Mouse (Mus musculus): ENCODE measurements around the gene St6galnac3. TPM values are rescaled to one million over a fixed set of nuclear protein-coding genes. Genes with fewer than 3 reads are reported as not detected.
A peak's percentile ranks its signal among the peaks of the same experiment; 100 is the strongest.

Gene St6galnac3
- polyA plus RNA-seq, 1 experiment, result 15.6 TPM

GRCm38 (mm10) chr3:153664696-153665095 lies 60.3 kb downstream of the St6galnac3 start:
- DNase-seq (ENCODE audit: low read depth), result no peak
- TF ChIP-seq CTCF (IDR thresholded peaks at IDR 0.05; ENCODE audit: borderline replicate concordance, extremely low read depth, insufficient read depth, insufficient read length) (no peak), POLR2A (IDR thresholded peaks at IDR 0.05; ENCODE audit: borderline replicate concordance, extremely low read depth, insufficient read depth, insufficient read length, poor library complexity, severe bottlenecking) (no peak)

DNA sequence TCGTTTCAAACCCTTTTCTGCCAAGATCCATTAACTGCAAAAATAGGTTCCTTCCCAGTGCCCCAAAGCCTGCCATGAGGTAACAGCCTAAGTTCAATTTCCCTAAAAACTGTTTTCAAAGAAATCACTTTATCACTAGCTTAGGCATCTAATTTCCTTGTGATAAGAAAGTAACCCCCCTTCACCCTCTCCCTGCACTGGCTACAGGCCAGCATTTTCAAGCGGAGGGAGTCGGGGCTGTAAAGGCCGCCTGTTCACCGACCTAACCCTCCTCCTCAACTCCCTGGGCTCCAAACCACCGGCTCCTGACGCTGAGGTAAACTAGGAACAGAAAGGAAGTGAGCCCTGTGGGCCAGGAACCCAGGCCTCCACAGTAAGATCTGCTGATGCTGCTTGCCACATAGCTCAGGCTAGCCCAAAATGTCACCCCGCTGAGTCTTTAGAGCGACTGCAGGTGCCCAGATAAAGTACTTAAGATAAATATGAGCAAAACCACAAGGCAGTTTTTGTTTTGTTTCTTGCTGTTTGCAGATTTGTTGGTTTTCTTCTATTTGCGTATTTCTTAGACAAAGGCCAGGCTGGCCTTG lies 61.0 kb downstream of the St6galnac3 start:
- TF ChIP-seq CTCF (IDR thresholded peaks at IDR 0.05; ENCODE audit: borderline replicate concordance, extremely low read depth, insufficient read depth, insufficient read length) (no peak), POLR2A (IDR thresholded peaks at IDR 0.05; ENCODE audit: borderline replicate concordance, extremely low read depth, insufficient read depth, insufficient read length, poor library complexity, severe bottlenecking) (no peak)
- DNase-seq (ENCODE audit: low read depth), result no peak

- DNase-seq (ENCODE audit: low read depth), result no peak
- TF ChIP-seq CTCF (IDR thresholded peaks at IDR 0.05; ENCODE audit: borderline replicate concordance, extremely low read depth, insufficient read depth, insufficient read length) (no peak), POLR2A (IDR thresholded peaks at IDR 0.05; ENCODE audit: borderline replicate concordance, extremely low read depth, insufficient read depth, insufficient read length, poor library complexity, severe bottlenecking) (no peak)
Observed at GRCm38 (mm10) chr3:153662796-153663195, 62.2 kb downstream of the St6galnac3 start.

DNA sequence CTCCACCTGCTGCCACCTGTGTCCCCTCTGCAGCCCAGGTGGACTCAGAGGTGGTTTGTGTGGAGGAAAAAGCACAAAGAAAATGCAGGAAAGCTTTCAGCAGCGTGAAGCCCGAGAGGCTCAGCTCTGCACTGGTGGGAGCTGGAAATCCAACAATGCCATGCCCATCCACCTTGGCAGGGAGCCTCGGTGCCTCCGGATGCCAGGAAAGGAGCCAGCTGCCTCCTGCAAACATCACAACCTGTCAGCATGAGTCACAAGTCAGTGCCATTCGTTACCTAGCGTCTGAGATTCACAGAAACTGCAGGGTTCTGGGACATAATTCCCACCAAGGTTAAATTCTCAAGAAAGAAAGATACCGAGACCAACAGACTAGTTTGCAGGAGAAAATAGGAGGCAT lies 63.0 kb downstream of the St6galnac3 start:
- DNase-seq (ENCODE audit: low read depth), result peak; percentile 79
- TF ChIP-seq CTCF (IDR thresholded peaks at IDR 0.05; ENCODE audit: borderline replicate concordance, extremely low read depth, insufficient read depth, insufficient read length), result no peak

DNA sequence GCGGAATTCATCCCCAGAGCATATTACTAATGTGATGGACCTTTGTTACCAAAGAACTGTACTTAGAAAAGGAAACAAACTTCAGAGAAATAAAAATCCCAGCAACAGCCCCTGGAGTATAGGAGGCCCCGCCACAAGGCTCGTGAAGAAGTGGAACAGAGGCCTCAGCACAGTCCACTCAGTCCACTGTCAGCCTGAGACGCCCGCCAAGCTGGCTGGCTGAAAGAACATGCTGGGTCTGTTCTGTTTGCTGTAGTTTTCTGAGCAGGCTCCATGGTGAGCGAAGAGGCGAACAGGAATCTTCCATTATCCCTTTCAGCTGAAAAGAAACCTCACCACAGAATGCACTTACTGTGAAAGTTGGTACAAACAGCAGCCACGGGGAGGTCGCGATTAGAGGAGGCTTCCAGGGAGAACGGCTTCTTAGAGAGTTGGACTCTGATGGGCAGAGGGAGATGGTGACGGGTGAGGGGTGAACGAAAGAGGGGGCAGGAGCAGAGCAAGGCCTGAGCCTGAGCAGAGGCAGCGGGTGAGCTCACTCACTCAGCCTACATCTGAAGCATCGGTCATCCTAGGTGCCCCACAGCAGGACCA lies 65.3 kb downstream of the St6galnac3 start:
- DNase-seq (ENCODE audit: low read depth), result peak; percentile 72
- TF ChIP-seq POLR2A (IDR thresholded peaks at IDR 0.05; ENCODE audit: borderline replicate concordance, extremely low read depth, insufficient read depth, insufficient read length, poor library complexity, severe bottlenecking), result no peak
- no peak for TF ChIP-seq CTCF (IDR thresholded peaks at IDR 0.05; ENCODE audit: borderline replicate concordance, extremely low read depth, insufficient read depth, insufficient read length)

DNA sequence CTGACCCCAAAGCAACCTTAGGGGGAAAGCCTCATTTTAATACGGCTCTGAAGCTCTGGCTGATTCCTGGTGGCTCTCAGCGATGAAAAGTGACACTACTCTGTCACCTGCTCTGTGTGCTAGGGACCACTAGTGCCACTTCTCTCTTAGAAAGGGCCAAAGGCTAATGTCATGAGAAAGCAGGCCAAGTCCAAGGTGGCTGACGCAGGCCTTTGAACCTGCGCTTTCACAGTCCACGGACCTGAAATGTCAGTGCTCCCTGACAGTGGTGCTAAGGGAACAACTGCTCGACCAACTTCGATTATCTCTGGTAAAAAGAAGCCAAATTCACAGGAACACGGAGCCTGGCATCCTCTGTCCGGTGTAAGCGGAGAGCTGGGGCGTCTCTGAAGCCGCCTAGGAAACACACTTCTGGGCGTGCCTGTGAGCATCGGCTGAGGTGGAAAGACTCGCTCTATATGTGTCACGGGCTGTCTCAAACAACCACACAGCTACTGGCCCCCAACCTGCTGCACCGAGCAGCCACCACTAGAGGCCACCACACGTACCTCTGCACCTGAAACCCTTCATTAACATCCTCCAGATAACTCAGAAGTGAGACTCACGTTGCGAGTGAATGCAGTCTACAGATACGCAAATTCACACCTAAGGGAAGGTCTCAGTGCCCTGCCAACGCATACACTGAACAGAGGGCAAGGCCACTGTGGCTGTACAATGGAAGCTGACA lies 66.8 kb downstream of the St6galnac3 start:
- TF ChIP-seq CTCF (IDR thresholded peaks at IDR 0.05; ENCODE audit: borderline replicate concordance, extremely low read depth, insufficient read depth, insufficient read length), result peak; percentile 81
- TF ChIP-seq POLR2A (IDR thresholded peaks at IDR 0.05; ENCODE audit: borderline replicate concordance, extremely low read depth, insufficient read depth, insufficient read length, poor library complexity, severe bottlenecking), result no peak
- DNase-seq (ENCODE audit: low read depth), result peak; percentile 67

- DNase-seq (ENCODE audit: low read depth), result peak; percentile 87
- no peak for TF ChIP-seq POLR2A (IDR thresholded peaks at IDR 0.05; ENCODE audit: borderline replicate concordance, extremely low read depth, insufficient read depth, insufficient read length, poor library complexity, severe bottlenecking)
- TF ChIP-seq CTCF (IDR thresholded peaks at IDR 0.05; ENCODE audit: borderline replicate concordance, extremely low read depth, insufficient read depth, insufficient read length), result peak; percentile 71
Observed at GRCm38 (mm10) chr3:153655071-153655470, 69.9 kb downstream of the St6galnac3 start.

GRCm38 (mm10) chr3:153652850-153653249 lies 72.1 kb downstream of the St6galnac3 start:
- DNase-seq (ENCODE audit: low read depth), result no peak
- no peak for TF ChIP-seq CTCF (IDR thresholded peaks at IDR 0.05; ENCODE audit: borderline replicate concordance, extremely low read depth, insufficient read depth, insufficient read length)
- no peak for TF ChIP-seq POLR2A (IDR thresholded peaks at IDR 0.05; ENCODE audit: borderline replicate concordance, extremely low read depth, insufficient read depth, insufficient read length, poor library complexity, severe bottlenecking)

DNA sequence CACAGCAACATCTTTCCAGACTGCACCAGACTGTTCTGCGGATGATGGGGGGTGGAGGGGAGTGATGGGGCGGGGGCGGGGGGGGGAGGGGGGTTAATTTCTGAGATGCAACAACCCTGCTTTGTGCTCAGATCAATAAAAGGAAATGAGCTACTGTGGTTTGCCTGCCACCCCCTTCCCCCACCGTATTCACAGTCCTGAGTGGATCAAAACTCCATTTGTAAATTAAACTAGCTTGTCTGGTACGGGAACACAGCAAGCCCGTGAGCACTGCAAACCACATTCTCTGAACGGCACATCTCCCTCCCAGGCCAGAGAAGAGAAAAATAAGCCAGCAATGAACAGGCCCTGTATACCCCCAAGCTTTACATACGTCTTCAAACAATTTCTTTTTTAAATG lies 76.3 kb downstream of the St6galnac3 start:
- TF ChIP-seq CTCF (IDR thresholded peaks at IDR 0.05; ENCODE audit: borderline replicate concordance, extremely low read depth, insufficient read depth, insufficient read length) (no peak), POLR2A (IDR thresholded peaks at IDR 0.05; ENCODE audit: borderline replicate concordance, extremely low read depth, insufficient read depth, insufficient read length, poor library complexity, severe bottlenecking) (no peak)
- DNase-seq (ENCODE audit: low read depth), result no peak

- TF ChIP-seq POLR2A (IDR thresholded peaks at IDR 0.05; ENCODE audit: borderline replicate concordance, extremely low read depth, insufficient read depth, insufficient read length, poor library complexity, severe bottlenecking), result no peak
- TF ChIP-seq CTCF (IDR thresholded peaks at IDR 0.05; ENCODE audit: borderline replicate concordance, extremely low read depth, insufficient read depth, insufficient read length), result no peak
- no peak for DNase-seq (ENCODE audit: low read depth)
Observed at GRCm38 (mm10) chr3:153645803-153646202, 79.2 kb downstream of the St6galnac3 start.

DNA sequence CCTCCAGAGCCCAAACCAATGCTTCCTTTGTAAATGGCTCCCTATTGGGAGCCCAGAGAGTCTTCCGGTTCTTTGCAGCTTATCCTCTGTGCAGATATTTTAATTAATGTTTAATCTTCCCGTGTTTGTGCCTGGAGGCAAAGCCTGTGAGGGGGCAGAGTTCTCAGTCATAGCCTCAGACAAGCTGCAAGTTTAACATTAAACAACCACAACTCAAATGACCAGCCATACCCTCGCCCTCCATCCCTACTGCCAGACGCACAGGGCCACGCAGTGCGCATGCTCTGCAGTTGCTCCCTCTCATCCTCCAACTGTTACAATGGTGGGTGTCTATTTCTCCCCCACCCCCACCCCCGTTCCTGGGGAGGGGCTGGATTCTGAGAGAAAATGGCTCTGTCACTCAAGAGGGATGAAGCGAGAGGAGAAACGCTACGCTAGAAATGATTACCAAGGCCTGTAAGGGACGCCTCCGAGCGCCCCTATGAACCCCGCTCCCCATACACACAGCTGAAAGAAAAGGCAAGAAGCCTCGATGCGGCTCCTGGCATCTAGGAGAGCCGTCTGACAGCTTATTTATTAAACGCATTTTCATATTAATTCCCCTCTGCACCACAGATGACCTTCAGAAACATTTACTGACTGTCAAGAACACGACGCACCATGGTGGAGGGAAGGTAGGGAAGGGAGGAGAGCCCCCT lies 81.0 kb downstream of the St6galnac3 start:
- TF ChIP-seq POLR2A (IDR thresholded peaks at IDR 0.05; ENCODE audit: borderline replicate concordance, extremely low read depth, insufficient read depth, insufficient read length, poor library complexity, severe bottlenecking), result no peak
- TF ChIP-seq CTCF (IDR thresholded peaks at IDR 0.05; ENCODE audit: borderline replicate concordance, extremely low read depth, insufficient read depth, insufficient read length), result no peak
- DNase-seq (ENCODE audit: low read depth), result peak; percentile 64
